Mouse (Mus musculus) spleen, adult 10 weeks (tissue): ENCODE measurements around the gene Stx8. TPM values are rescaled to one million over a fixed set of nuclear protein-coding genes. Genes with fewer than 3 reads are reported as not detected.

ENCODE experiments used
- polyA plus RNA-seq: library from polyadenylated mRNA; stranded (reverse); fragments of 350-450 nt; fragmentation: Illumina TruSeq; extraction: RNeasy Lipid Tissue Mini Kit (QIAGEN cat#74804); gene quantifications from one replicate; pipeline ENCODE4 v1.2.3, GENCODE M21; 2015; ENCODE audit warnings: low replicate concordance; ENCODE audit not compliant: insufficient read depth

Stx8 gene
- polyA plus RNA-seq: 40.3 TPM

DNA sequence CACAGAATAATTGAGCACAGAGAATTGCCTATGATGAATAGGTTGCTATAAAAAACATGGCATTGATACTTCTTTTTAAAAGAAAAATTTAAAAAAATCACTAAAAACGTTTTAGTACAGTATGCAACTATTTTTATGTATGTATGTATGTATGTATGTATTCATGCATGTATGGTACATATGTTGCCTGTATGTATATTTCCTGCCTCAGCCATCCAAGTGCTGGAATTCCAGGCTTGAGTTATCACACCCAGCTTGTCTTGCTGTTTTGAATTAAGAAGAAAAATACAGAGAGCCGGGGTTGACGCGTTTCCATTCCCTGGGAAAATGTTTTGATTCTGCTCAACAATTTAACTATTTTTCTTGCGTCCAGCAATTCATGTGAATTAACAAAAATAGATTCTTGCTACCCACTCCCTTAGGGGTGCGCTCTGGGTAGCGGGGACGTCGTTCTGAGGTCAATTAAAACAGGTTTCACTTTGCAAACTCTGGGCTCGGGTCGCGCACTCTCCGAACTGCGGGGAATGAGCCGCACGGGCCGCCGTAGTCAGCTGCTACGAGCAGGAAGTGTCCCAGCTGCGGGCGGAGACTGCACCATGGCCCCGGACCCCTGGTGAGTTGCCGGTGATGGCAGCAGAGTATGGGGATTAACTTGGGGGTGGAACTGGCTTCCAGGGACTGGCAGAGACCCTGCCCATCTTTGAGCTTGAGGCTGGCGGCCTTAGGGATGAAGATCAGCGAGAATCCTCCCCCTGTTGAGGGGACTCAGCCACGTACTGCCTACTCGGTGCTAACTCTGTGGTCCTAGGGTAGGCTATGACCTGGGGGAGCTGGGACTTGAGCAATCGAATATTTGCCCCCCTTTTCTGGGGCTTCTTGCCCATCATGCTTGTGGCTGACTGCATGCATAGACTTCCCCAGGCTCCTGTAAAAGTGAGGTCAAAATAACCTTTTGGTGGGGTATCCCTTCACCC lies at the start of gene Stx8:
Gene Stx8 (plus strand): TSS at position 289 of the 974 bp plus-strand sequence.

DNA sequence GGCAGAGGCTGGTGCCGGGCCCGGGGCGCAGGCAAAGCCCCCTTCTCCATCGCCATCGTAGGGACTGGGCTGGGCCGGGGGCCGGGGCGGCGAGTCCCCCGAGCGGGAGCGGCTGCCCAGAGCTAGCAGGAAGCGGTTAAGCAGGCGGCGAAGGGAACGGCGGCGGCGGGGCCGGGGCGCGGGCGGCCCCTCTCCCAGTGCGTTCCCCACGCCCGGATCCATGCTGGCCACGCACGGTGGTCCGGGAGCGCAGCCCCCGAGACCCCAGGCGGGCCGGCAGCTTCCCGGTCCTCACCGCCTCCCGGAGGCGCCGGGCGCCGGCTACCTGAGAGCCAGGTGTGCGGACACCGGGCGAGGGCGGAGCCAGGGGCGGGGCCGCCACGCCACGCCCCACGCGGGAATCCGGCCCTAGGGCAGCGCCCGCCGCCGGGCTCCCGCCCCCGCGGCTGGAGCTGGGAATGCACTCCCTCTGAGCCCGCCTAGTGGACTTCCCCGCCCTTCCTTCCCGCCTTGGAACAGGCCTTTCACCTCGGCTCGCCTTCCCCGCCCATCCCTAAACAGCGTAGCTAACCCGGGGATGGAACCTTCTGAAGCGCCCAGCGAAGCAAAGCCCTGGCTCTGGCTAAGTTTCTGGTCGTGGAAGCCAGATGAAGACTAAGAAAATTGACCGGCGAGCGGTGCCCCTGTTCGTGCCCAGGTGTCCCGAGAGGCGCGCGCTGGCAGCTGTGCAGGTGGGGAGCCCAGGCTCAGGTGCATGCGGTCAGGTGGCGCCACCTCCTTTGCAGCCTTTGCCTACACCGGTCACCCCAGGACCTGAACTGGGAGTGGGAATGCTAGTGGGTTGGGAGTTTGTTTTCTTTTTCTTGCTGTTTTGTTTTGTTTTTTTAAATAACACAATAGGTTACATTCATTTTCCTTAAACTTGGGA lies 43.9 kb upstream of the Stx8 start, which contains the start of gene Usp43:
Gene Usp43 (minus strand): TSS at position 327 of the 928 bp plus-strand sequence.

DNA sequence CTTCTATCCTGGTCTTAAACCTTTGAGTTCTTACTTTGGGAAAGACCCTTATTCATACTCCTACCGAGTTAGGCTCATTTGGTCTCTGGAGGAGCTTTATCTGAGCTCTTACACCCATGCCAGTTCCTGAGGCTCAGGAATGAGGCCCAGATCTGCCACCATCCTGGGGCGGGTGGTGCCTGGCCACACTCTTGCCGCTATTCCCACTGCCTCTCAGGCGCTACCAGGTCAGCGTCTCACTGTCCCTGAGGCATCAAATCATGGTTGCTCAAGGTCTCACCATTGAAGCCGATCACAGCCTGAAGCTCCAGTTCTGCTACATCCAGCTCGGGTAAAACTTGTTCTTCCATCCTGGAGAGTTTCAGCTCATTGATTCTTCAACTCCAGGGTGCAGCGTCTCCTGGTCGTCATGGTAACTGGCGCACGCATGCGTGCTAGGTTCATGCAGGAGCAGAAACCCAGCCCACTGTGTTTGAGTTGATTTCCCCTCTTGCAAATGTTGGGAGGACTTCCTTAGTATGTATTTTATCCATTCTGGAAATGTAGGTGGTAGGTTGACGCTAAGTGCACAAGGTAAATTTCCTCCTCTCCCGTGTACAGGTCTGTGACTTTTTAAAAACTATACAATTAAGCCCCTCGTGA lies 630 bp upstream of the Stx8 start, which contains the start of gene Cfap52:
Gene Cfap52 (minus strand): TSS at position 410 of the 642 bp plus-strand sequence.

Other genes starting within 250 kb of the Stx8 start
- 0.48 TPM for gene Glp2r, start 195.0 kb upstream of the Stx8 start, polyA plus RNA-seq
- gene Gsg1l2, start 191.6 kb upstream of the Stx8 start, polyA plus RNA-seq: not detected
- gene Dhrs7c, start 168.0 kb upstream of the Stx8 start, polyA plus RNA-seq: not detected
- gene Usp43, start 44.0 kb upstream of the Stx8 start, polyA plus RNA-seq: 0.07 TPM
- gene Cfap52, start 542 bp upstream of the Stx8 start, polyA plus RNA-seq: not detected